In genomic region chr14:27543838-27544426, GRCm38 (mm10) we compare ENCODE assay signal across 29 mouse cellular contexts. TPM values are rescaled to one million over a fixed set of nuclear protein-coding genes. Genes with fewer than 3 reads are reported as not detected.
DNase-seq lines count a peak whose midpoint lies in the region; ATAC-seq lines count a peak whose summit lies in the region.
"Had no signal": no experiment of that assay in that cellular context is flagged by ENCODE, and none has a peak within 500 bp of the region (broad histone marks: within the 10 kb centered on the region; RNA-seq: fewer than 3 reads in every experiment).

No protein-coding gene starts in this region.

- peak; percentile 63 for DNase-seq in forebrain, embryonic 14.5 days (ENCODE audit: low spot score)
- DNase-seq in forebrain, embryonic 11.5 days (ENCODE audit: low spot score) = no peak
- DNase-seq in right cerebral cortex, postnatal 10 days (ENCODE audit: low spot score in 2 of 2) = peak; percentile 17 to 42
- DNase-seq in right cerebral cortex, postnatal 4 days = no peak
- no peak for DNase-seq in lung, postnatal 14 days
- no peak for DNase-seq in Muller cell, postnatal 12 days (ENCODE audit: inconsistent ontology term)
- DNase-seq: adrenal gland, adult 2 months; adrenal gland, postnatal 14 days; B cell, adult 2 months; cerebellum, adult 11 months; cerebellum, adult 2 months; cerebellum, adult 9-11 months; cerebellum, postnatal 25 days; gastrocnemius, postnatal 10 days; gastrocnemius, postnatal 36 days; heart, adult 2 months; heart, postnatal 14 days; heart, postnatal 4 days; kidney, adult 2 months had no signal

- ATAC-seq in forebrain, embryonic 14.5 days = peak; percentile 85
- no peak for ATAC-seq in forebrain, embryonic 11.5 days (replicated peaks; ENCODE audit: low FRiP score)
- peak; percentile 95 for ATAC-seq in forebrain, embryonic 16.5 days
- ATAC-seq: intestine, embryonic 16.5 days had no signal

- H3K36me3 ChIP-seq in forebrain, embryonic 14.5 days (ENCODE audit: control insufficient read depth, insufficient read depth, low read length) = no peaks in the 10 kb centered on the region
- no peaks in the 10 kb centered on the region for H3K36me3 ChIP-seq in forebrain, embryonic 11.5 days (ENCODE audit: control insufficient read depth, insufficient read depth, low read length)
- H3K36me3 ChIP-seq in forebrain, embryonic 16.5 days (ENCODE audit: control insufficient read depth, insufficient read depth) = no peaks in the 10 kb centered on the region
- H3K36me3 ChIP-seq: embryonic facial prominence, embryonic 12.5 days; embryonic facial prominence, embryonic 15.5 days; G1E; heart, embryonic 10.5 days; heart, embryonic 13.5 days; hindbrain, embryonic 12.5 days; hindbrain, embryonic 15.5 days had no signal

- no peak overlapping the region for H3K27ac ChIP-seq in forebrain, embryonic 14.5 days (ENCODE audit: low read depth, low read length)
- no peak overlapping the region for H3K27ac ChIP-seq in forebrain, embryonic 11.5 days (ENCODE audit: low read depth, low read length)
- H3K27ac ChIP-seq in forebrain, embryonic 16.5 days (ENCODE audit: low read length) = no peak overlapping the region
- H3K27ac ChIP-seq: embryonic facial prominence, embryonic 12.5 days; embryonic facial prominence, embryonic 15.5 days; heart, adult 2 months; heart, embryonic 10.5 days; heart, embryonic 13.5 days; hindbrain, embryonic 12.5 days; hindbrain, embryonic 15.5 days had no signal

- H3K4me2 ChIP-seq in forebrain, embryonic 14.5 days (ENCODE audit: low read length) = no peak overlapping the region
- H3K4me2 ChIP-seq in forebrain, embryonic 11.5 days (ENCODE audit: low read depth, low read length, severe bottlenecking) = no peak overlapping the region
- no peak overlapping the region for H3K4me2 ChIP-seq in forebrain, embryonic 16.5 days (ENCODE audit: low read length)
- H3K4me2 ChIP-seq: embryonic facial prominence, embryonic 12.5 days; embryonic facial prominence, embryonic 15.5 days; heart, embryonic 13.5 days; hindbrain, embryonic 12.5 days; hindbrain, embryonic 15.5 days had no signal

- no peaks in the 10 kb centered on the region; the same call in 1 of the 2 replicates for H3K9me3 ChIP-seq in forebrain, embryonic 14.5 days (replicated peaks; ENCODE audit: control insufficient read depth, low read length)
- H3K9me3 ChIP-seq in forebrain, embryonic 11.5 days (ENCODE audit: control insufficient read depth, low read length) = no peaks in the 10 kb centered on the region
- H3K9me3 ChIP-seq in forebrain, embryonic 16.5 days (ENCODE audit: control insufficient read depth, low read length) = no peaks in the 10 kb centered on the region
- H3K9me3 ChIP-seq: embryonic facial prominence, embryonic 12.5 days; embryonic facial prominence, embryonic 15.5 days; G1E; heart, embryonic 10.5 days; hindbrain, embryonic 12.5 days; hindbrain, embryonic 15.5 days had no signal

- H3K9ac ChIP-seq in forebrain, embryonic 14.5 days (ENCODE audit: low read length) = no peak overlapping the region
- H3K9ac ChIP-seq in forebrain, embryonic 11.5 days (ENCODE audit: low read length) = no peak overlapping the region
- no peak overlapping the region for H3K9ac ChIP-seq in forebrain, embryonic 16.5 days (replicated peaks; ENCODE audit: low read depth, low read length)
- H3K9ac ChIP-seq: embryonic facial prominence, embryonic 12.5 days; embryonic facial prominence, embryonic 15.5 days; heart, embryonic 13.5 days; hindbrain, embryonic 12.5 days; hindbrain, embryonic 15.5 days had no signal

- WGBS in forebrain, embryonic 14.5 days = 35% methylated on average over 4 of the region's 4 CpGs
- WGBS in forebrain, embryonic 11.5 days = 54% methylated on average over 4 of the region's 4 CpGs
- 25% methylated on average over 4 of the region's 4 CpGs for WGBS in forebrain, embryonic 16.5 days

- no peak overlapping the region for H3K4me3 ChIP-seq in forebrain, embryonic 14.5 days (ENCODE audit: low read depth, low read length)
- no peak overlapping the region for H3K4me3 ChIP-seq in forebrain, embryonic 11.5 days (ENCODE audit: low read depth, low read length)
- no peak overlapping the region for H3K4me3 ChIP-seq in forebrain, embryonic 16.5 days (replicated peaks; ENCODE audit: low read length)
- H3K4me3 ChIP-seq: embryonic facial prominence, embryonic 12.5 days; embryonic facial prominence, embryonic 15.5 days; heart, adult 2 months; heart, embryonic 10.5 days; heart, embryonic 13.5 days; hindbrain, embryonic 12.5 days; hindbrain, embryonic 15.5 days had no signal

- no peaks in the 10 kb centered on the region for H3K27me3 ChIP-seq in forebrain, embryonic 14.5 days (replicated peaks; ENCODE audit: control insufficient read depth, insufficient read depth, low read length)
- H3K27me3 ChIP-seq in forebrain, embryonic 11.5 days (ENCODE audit: control insufficient read depth, insufficient read depth, low read length) = no peaks in the 10 kb centered on the region
- H3K27me3 ChIP-seq in forebrain, embryonic 16.5 days (replicated peaks; ENCODE audit: control insufficient read depth, insufficient read depth, low read length) = no peaks in the 10 kb centered on the region
- H3K27me3 ChIP-seq: CH12.LX; embryonic facial prominence, embryonic 12.5 days; embryonic facial prominence, embryonic 15.5 days; heart, embryonic 13.5 days; hindbrain, embryonic 12.5 days; hindbrain, embryonic 15.5 days had no signal

- H3K4me1 ChIP-seq in forebrain, embryonic 14.5 days (ENCODE audit: control insufficient read depth, insufficient read depth, low read length) = no peaks in the 10 kb centered on the region
- no peaks in the 10 kb centered on the region for H3K4me1 ChIP-seq in forebrain, embryonic 11.5 days (replicated peaks; ENCODE audit: control insufficient read depth, insufficient read depth, low read length)
- H3K4me1 ChIP-seq in forebrain, embryonic 16.5 days (replicated peaks; ENCODE audit: control insufficient read depth, insufficient read depth, low read length) = no peaks in the 10 kb centered on the region
- H3K4me1 ChIP-seq: embryonic facial prominence, embryonic 12.5 days; embryonic facial prominence, embryonic 15.5 days; heart, embryonic 10.5 days; heart, embryonic 13.5 days; hindbrain, embryonic 12.5 days; hindbrain, embryonic 15.5 days had no signal

RNA-seq across cellular contexts. Expression of gene Ccdc66, which starts 35.7 kb away (rescaled TPM):
- 9.7 and 11.1 TPM in 2 replicates for polyA plus RNA-seq in forebrain, embryonic 14.5 days (2014; fragmentation: Nextera tagmentation; extraction: Ambion mirVana)
- polyA plus RNA-seq in forebrain, embryonic 11.5 days (2014; fragmentation: Nextera tagmentation; extraction: Ambion mirVana) = 18.5 and 19.2 TPM in 2 replicates
- polyA plus RNA-seq in forebrain, embryonic 16.5 days (2015; fragmentation: Nextera tagmentation; extraction: Ambion mirVana) = 12.8 and 16.1 TPM in 2 replicates

Comparison
In these comparisons a context has a peak if more than half of its experiments do, and no peak if none do; other contexts are left out.
1. DNase-seq: peak in forebrain, embryonic 14.5 days (single experiment) and right cerebral cortex, postnatal 10 days (2 of 2); none in forebrain, embryonic 11.5 days (single experiment), right cerebral cortex, postnatal 4 days (single experiment), lung, postnatal 14 days (single experiment) and Muller cell, postnatal 12 days (single experiment).